Mouse (Mus musculus) ES-E14 (cell line): ENCODE results near the gene Arl15.

Source experiments
- CHD2 ChIP-seq: IDR thresholded peaks from 2 replicates; pipeline ENCODE4 v1.6.1; 2014; ENCODE audit warnings: mild to moderate bottlenecking, low read depth, low read length, inconsistent platforms
- MAFK ChIP-seq: IDR thresholded peaks from 2 replicates; pipeline ENCODE4 v1.6.1; 2014; ENCODE audit warnings: mild to moderate bottlenecking, low read depth, low read length, inconsistent platforms; ENCODE audit not compliant: insufficient read depth
- ZC3H11A ChIP-seq: IDR thresholded peaks from 2 replicates; pipeline ENCODE4 v1.6.1; 2012; ENCODE audit warnings: low read depth, mild to moderate bottlenecking, inconsistent platforms, low read length, borderline replicate concordance
- ZNF384 ChIP-seq: IDR thresholded peaks from 2 replicates; pipeline ENCODE4 v1.6.1; 2012; ENCODE audit warnings: low read depth, low read length, inconsistent platforms

- TF ChIP-seq ZNF384, result peak; percentile 95
- no peak for TF ChIP-seq ZC3H11A
- TF ChIP-seq CHD2, result peak; percentile 53; the same call in 1 of the 2 replicates
- no peak for TF ChIP-seq MAFK
Measured at GRCm38 (mm10) chr13:113794039-113794704, at the start of gene Arl15.
